Mouse (Mus musculus) embryonic facial prominence, embryonic 15.5 days (tissue): Measurements from ENCODE around the gene Tmprss2. TPM values are rescaled to one million over a fixed set of nuclear protein-coding genes. Genes with fewer than 3 reads are reported as not detected.
"Not testable (repeated sequence)": the region's sequence is repeated elsewhere in the genome, so short reads cannot be mapped to it uniquely, and the experiment has no call there.

ENCODE experiments used
- ATAC-seq: fragments of 200-750 bp; cut with Nextera tagmentation; 2 replicates; pipeline ENCODE4 v1.8.0; 2017; ENCODE audit warnings: low read depth, moderate TSS enrichment; ENCODE audit not compliant: insufficient number of reproducible peaks, low FRiP score, low TSS enrichment
- H3K27ac ChIP-seq: fragments of 300-500 bp; sonication (generic); replicated peaks from 2 replicates; pipeline ENCODE4 v1.5.1; 2015; ENCODE audit warnings: mild to moderate bottlenecking, inconsistent platforms
- H3K27me3 ChIP-seq: fragments of 300-500 bp; sonication (generic); 2 replicates; pipeline ENCODE4 v1.6.1; 2015; ENCODE audit warnings: inconsistent platforms
- H3K36me3 ChIP-seq: fragments of 300-500 bp; sonication (generic); 2 replicates; pipeline ENCODE4 v1.6.1; 2015; ENCODE audit warnings: mild to moderate bottlenecking, inconsistent platforms
- H3K4me1 ChIP-seq: fragments of 300-500 bp; sonication (generic); 2 replicates; pipeline ENCODE4 v1.6.1; 2015; ENCODE audit warnings: inconsistent platforms
- H3K4me2 ChIP-seq: fragments of 300-500 bp; sonication (generic); replicated peaks from 2 replicates; pipeline ENCODE4 v1.6.1; 2015; ENCODE audit warnings: mild to moderate bottlenecking, inconsistent platforms
- H3K4me3 ChIP-seq: fragments of 300-500 bp; sonication (generic); replicated peaks from 2 replicates; pipeline ENCODE4 v1.5.1; 2015; ENCODE audit warnings: mild to moderate bottlenecking, inconsistent platforms
- H3K9ac ChIP-seq: fragments of 300-500 bp; sonication (generic); 2 replicates; pipeline ENCODE4 v1.6.1; 2015; ENCODE audit warnings: inconsistent platforms
- H3K9me3 ChIP-seq: fragments of 300-500 bp; sonication (generic); replicated peaks from 2 replicates; pipeline ENCODE4 v1.6.1; 2016; ENCODE audit warnings: inconsistent platforms
- WGBS: fragments of 180-500 bp; shearing (Covaris S2); methylation state at CpG from one replicate; pipeline ENCODE4 v1.1.7; 2015; 5-methylcytosine and 5-hydroxymethylcytosine counted together
- polyA plus RNA-seq: library from polyadenylated mRNA; unstranded; fragments of >200 nt; fragmentation: Nextera tagmentation; extraction: Ambion mirVana; gene quantifications from 2 replicates; pipeline ENCODE4 v1.2.1, GENCODE M21; 2015

The Tmprss2 gene
- polyA plus RNA-seq, 1 experiment from 2014 or later = 4.7 TPM

DNA sequence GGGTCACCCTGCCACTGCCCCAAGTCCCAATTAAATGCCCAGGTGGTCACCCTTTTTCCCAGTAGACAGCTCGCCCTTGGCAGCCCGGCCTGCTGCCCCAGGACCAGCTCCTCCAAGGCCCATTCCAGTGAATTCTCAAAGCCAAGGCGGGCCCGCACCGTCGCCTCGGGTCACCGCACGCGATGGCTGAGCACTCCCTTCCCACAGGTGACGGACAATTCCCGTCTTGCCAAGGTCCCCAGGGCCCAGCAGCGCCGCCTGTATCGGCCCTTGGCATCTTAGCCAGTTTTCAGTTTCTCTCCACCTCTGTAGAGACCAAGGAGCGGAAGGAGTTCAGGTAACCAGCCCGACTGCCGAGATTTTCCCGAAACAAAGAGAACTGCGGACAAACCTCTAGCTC is 749 bp downstream of the Tmprss2 start:
- peak overlapping the region; percentile 38 for H3K4me3 ChIP-seq
- H3K27me3 ChIP-seq = peaks cover 40% of the 10 kb centered on the region
- H3K9me3 ChIP-seq = no peaks in the 10 kb centered on the region
- no peak overlapping the region for H3K27ac ChIP-seq
- no peak for ATAC-seq
- WGBS = 4% methylated on average over 20 of the region's 20 CpGs
- peaks cover 14% of the 10 kb centered on the region for H3K4me1 ChIP-seq
- no peaks in the 10 kb centered on the region for H3K36me3 ChIP-seq
- H3K9ac ChIP-seq = no peak overlapping the region
- peak overlapping the region; percentile 63 for H3K4me2 ChIP-seq

DNA sequence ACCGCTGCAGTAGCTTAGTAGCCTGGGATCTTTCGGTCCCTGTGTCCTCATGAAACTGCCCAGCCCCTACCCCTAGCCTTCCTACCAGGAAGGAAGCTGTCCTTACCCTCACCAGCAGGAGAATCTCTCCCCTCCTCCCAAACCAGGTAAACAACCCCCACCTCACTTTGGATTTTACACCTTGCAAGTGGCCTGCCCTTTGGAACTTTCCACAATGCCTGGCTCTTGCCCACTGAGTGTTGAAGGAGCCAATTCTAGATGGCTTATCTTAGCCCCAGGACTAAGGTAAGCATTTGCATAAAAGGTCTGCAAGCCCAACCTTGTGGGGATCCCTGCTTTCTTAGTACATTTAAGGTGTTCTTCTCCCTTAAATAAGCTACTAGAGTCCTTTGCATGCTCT is 1.3 kb downstream of the Tmprss2 start:
- no peak overlapping the region for H3K27ac ChIP-seq
- peaks cover 40% of the 10 kb centered on the region for H3K27me3 ChIP-seq
- H3K4me1 ChIP-seq = peaks cover 14% of the 10 kb centered on the region
- no peaks in the 10 kb centered on the region for H3K36me3 ChIP-seq
- H3K9me3 ChIP-seq = no peaks in the 10 kb centered on the region
- WGBS = 73% methylated on average over 2 of the region's 2 CpGs
- ATAC-seq = no peak
- H3K9ac ChIP-seq = no peak overlapping the region
- H3K4me3 ChIP-seq = no peak overlapping the region; the same call in 1 of the 2 replicates
- H3K4me2 ChIP-seq = no peak overlapping the region

DNA sequence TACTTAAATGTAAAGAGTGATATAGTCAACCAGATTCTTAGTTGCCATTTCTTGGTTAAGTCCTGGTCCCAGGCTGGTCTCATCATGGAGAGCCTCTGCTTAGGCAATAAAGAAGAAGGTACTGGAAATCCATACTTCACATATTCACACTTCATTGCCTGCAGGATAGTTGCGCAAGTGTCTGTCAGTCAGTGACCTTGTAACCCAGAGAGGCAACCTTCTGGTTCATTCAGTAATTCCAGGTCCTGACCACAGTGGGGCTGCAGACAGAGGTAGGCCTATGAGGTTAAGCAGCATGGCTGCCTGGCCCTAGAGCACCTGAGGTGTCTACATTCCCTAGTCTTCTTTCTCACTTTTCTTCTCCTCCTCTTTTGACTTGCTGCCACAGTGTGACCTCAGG is 3.0 kb downstream of the Tmprss2 start:
- no peak overlapping the region for H3K9ac ChIP-seq
- H3K4me2 ChIP-seq = no peak overlapping the region
- peaks cover 14% of the 10 kb centered on the region for H3K4me1 ChIP-seq
- H3K27me3 ChIP-seq = peaks cover 40% of the 10 kb centered on the region
- no peaks in the 10 kb centered on the region for H3K9me3 ChIP-seq
- ATAC-seq = no peak
- no peaks in the 10 kb centered on the region for H3K36me3 ChIP-seq
- H3K27ac ChIP-seq = no peak overlapping the region
- WGBS = 89% methylated on average over 1 of the region's 1 CpGs
- H3K4me3 ChIP-seq = no peak overlapping the region

DNA sequence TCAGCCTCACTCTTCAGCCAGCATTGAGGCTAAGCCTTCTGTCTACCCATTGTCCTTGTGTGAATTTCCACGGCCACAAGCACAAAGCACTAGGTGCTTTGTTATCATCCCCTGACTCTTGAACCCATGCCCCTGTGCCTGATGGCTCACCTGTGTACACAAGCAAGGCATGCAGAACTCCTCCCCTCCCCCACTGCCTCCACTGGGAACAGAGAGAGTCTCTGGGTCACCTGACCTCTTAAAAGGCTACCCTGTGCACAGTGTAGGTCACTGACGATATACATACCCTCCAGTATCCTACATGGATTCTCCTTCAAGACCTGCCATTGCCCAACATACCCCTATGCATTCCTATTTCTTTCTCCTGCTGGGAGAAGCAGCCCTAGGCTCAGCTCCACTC is 4.2 kb downstream of the Tmprss2 start:
- ATAC-seq = no peak
- Histone ChIP-seq H3K9me3 (no peaks in the 10 kb centered on the region), H3K4me1 (peaks cover 14% of the 10 kb centered on the region), H3K27ac (no peak overlapping the region), H3K4me3 (no peak overlapping the region), H3K27me3 (peaks cover 36% of the 10 kb centered on the region), H3K4me2 (no peak overlapping the region), H3K9ac (no peak overlapping the region), H3K36me3 (no peaks in the 10 kb centered on the region)
- WGBS = 66% methylated on average over 2 of the region's 2 CpGs

DNA sequence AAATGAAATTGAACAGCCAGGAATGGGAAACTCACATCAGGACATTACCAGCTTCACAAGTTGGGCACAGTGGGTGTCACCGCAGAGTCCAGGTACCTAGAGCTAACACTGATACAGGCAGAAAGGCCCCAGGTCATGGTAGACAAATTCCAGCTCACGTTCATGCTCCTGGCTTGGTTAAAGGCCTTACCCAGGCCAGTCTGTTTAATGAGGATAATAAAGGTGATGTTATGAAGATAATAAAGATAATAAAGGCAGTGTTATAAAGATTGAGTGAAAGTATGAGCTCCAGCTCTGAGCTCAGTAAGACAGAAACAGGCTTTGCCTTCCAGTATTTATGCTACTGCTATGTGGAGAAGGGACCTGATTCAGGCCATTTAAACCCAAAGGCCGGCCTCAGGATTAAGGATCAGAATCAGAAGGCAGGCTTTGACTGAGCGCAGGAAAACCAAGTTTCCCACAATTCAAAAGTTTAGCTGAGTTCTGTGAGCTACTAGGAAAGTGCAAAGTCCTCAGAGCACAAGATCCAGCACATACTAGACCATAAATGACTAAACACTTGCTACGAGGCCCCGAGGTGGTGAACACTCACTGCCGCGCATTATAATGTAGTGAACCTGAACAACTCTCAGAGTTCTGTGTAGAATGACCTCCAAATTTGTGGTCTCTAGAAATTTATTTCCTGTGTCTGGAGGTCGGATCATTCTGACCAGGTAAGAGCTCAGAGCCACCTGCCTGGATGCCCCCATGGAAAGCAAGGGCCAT is 4.9 kb downstream of the Tmprss2 start:
- Histone ChIP-seq H3K4me1 (peaks cover 12% of the 10 kb centered on the region), H3K27me3 (peaks cover 32% of the 10 kb centered on the region), H3K27ac (no peak overlapping the region), H3K4me3 (no peak overlapping the region), H3K9me3 (no peaks in the 10 kb centered on the region), H3K36me3 (no peaks in the 10 kb centered on the region), H3K9ac (no peak overlapping the region), H3K4me2 (no peak overlapping the region)
- whole genome bisulfite sequencing = 84% methylated on average over 9 of the region's 9 CpGs
- ATAC-seq = no peak

DNA sequence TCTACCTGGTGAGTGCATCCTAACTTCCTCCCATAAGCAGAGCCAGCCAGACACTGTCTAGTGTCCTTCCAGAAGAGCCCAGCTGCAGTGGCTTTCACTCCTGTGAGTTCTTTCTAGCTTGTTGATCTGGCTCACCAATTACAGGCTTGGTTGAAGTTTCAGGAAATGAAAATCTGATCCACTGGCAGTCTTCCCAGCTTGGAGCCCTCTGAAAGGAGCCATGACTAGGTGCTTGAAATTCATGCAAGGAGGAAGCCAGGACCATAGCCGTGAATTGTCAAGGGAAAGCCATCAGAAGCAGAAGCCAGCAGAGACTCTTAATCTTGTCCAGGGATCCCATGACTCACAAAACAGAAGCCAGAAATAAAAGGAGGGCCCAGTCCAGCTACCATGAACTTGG is 8.7 kb downstream of the Tmprss2 start:
- peak; percentile 24; the same call in 1 of the 2 replicates for ATAC-seq
- whole genome bisulfite sequencing = 58% methylated on average over 1 of the region's 1 CpGs

DNA sequence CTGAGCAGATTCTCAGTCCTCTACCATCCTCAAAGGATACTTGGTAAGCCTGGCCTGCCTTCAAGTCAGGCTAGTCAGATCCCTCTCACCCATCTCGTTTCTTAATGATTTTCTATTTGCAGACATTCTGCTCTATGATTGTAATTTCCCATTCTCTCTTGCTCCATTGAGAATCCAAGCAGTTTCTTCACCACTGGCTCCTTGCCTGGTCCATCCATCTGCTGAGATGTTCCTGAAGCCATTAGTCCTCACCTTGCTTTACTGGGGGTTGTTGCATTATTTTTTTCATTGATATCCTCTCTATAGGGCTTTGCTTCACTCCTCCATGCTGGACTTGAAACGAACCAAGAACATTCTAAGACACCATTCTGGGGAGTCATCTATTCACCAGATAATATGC is 10.4 kb downstream of the Tmprss2 start:
- 65% methylated on average over 2 of the region's 2 CpGs for WGBS
- Histone ChIP-seq H3K9ac (no peak overlapping the region), H3K27ac (no peak overlapping the region), H3K4me1 (no peaks in the 10 kb centered on the region), H3K27me3 (no peaks in the 10 kb centered on the region), H3K4me3 (no peak overlapping the region), H3K36me3 (no peaks in the 10 kb centered on the region), H3K4me2 (no peak overlapping the region), H3K9me3 (no peaks in the 10 kb centered on the region)
- ATAC-seq = no peak

More for the DNA sequence above, 8.7 kb downstream of the Tmprss2 start:
- Histone ChIP-seq H3K36me3 (no peaks in the 10 kb centered on the region), H3K9me3 (no peaks in the 10 kb centered on the region), H3K4me2 (no peak overlapping the region), H3K4me3 (no peak overlapping the region), H3K9ac (no peak overlapping the region), H3K27me3 (no peaks in the 10 kb centered on the region), H3K27ac (no peak overlapping the region), H3K4me1 (no peaks in the 10 kb centered on the region)

DNA sequence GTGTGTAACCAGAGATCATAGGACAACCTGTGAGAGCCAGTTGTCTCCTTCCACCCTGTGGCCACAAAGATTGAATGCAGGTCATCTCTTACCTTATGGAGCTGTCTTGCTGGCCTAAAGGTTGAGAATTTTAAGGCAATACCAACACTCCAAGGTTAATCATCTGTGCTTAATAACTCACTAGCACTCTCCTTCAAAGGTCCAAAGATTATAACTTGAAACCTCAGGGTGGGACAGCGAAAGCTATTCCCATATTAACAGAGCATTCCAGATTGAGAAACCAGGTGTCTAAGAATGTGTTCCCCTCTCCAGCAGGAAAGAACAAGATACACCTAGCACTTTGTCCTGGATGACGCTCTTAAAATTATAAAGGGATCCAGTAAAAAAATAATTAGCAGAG is 12.9 kb downstream of the Tmprss2 start:
- no peak for ATAC-seq
- Histone ChIP-seq H3K4me3 (no peak overlapping the region), H3K9ac (no peak overlapping the region), H3K4me1 (no peaks in the 10 kb centered on the region), H3K4me2 (no peak overlapping the region), H3K27ac (no peak overlapping the region), H3K9me3 (no peaks in the 10 kb centered on the region), H3K27me3 (no peaks in the 10 kb centered on the region), H3K36me3 (no peaks in the 10 kb centered on the region)
- WGBS = 86% methylated on average over 2 of the region's 2 CpGs

DNA sequence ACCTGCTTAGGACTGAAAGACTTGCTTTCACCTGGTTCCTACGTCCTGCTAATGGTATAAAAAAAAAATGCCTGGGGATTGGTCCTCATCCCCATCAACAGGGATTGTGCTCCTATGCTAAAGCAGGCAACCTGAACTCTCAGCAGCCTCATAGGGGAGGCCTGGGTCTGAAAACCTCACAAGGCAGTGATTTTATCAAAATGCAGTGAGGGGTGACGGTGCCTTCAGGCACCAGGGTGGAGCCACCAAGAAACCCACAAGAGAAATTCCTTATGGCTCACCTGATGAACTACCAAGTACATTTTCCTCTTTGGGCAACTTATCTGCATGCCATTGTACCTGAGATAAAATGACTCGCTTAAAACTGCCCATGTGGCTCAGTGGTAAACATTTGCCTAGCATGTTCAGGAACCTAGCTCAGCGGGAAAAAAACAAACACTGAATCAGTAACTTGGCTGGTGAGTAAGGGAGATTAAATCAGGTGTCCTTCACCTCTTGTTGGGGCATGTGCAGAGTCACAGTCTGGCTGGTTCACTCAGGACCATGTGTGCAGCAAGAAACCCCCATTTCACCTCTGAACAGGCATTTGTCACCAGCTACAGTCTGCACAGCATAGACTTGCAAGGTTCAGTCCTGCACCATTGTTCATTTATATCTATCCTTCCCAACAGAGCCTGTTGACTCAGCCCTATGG is 17.0 kb downstream of the Tmprss2 start:
- Histone ChIP-seq H3K36me3 (no peaks in the 10 kb centered on the region), H3K9me3 (no peaks in the 10 kb centered on the region), H3K4me3 (no peak overlapping the region), H3K9ac (no peak overlapping the region), H3K4me1 (no peaks in the 10 kb centered on the region), H3K4me2 (no peak overlapping the region), H3K27ac (no peak overlapping the region), H3K27me3 (no peaks in the 10 kb centered on the region)
- no peak for ATAC-seq
- WGBS = 51% methylated on average over 4 of the region's 4 CpGs

DNA sequence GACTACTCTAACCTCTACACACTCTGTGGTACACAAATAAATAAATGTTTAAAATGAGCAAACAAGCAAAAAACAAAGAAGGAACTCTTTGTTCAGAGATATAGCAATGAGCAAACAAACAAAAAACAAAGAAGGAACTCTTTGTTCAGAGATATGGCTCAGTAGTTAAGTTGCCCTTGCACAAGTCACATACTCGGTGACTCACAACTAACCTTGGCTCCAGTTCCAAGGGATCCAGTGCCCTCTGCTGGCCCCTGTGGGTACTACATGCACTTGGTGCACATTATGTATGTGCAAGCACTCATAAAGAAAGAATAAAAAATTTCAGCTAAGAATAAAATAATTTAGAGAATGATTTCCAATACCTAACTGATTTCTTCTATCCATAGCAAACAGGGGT is 17.9 kb downstream of the Tmprss2 start:
- Histone ChIP-seq H3K4me1 (no peaks in the 10 kb centered on the region), H3K27ac (no peak overlapping the region), H3K4me2 (no peak overlapping the region), H3K9me3 (no peaks in the 10 kb centered on the region), H3K27me3 (no peaks in the 10 kb centered on the region), H3K9ac (no peak overlapping the region), H3K36me3 (no peaks in the 10 kb centered on the region), H3K4me3 (no peak overlapping the region)
- 16% methylated on average over 1 of the region's 1 CpGs for WGBS
- ATAC-seq = no peak

DNA sequence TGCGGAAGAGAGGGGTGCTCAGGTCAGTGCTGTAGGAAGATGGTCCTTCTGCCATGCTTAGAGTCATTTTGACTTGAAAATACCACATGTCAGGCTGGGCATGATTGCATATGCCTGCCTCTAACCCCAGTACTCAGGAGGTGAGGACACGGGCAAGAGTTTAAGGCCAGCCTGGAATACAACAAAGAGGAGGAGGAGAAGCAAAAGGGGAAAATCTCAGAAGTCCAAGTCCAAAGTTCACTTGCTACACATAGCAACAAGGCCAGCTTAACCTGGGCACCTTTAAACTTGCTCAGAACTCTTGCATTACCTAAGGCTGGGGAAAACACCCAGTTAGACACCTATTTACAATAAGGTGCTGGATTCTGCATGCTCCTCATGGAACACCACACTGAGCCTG is 19.5 kb downstream of the Tmprss2 start:
- Histone ChIP-seq H3K4me1 (no peaks in the 10 kb centered on the region), H3K4me3 (no peak overlapping the region), H3K9ac (no peak overlapping the region), H3K4me2 (no peak overlapping the region), H3K36me3 (no peaks in the 10 kb centered on the region), H3K27ac (no peak overlapping the region), H3K27me3 (no peaks in the 10 kb centered on the region), H3K9me3 (no peaks in the 10 kb centered on the region)
- WGBS = 88% methylated on average over 2 of the region's 2 CpGs
- ATAC-seq = no peak

DNA sequence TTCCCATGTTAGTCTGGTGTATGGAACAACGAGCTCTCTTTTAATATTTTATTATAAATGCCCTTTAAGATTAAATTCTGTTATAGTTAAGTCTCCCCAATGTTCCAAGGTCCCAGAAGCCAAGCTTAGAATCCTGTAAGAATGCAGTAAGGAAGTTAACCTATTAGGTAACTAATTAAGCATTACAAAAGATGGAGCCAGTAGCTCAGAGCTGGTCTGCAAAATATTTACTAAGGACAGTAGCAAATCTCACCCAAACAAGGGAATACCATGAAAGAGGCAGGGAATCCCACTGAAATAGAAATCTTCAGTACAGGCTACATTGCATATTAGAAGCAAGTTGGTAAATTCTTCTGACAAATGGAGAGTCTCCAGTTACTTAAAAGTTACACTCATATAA is 28.1 kb downstream of the Tmprss2 start:
- H3K27me3 ChIP-seq, H3K9ac ChIP-seq, H3K27ac ChIP-seq, H3K4me1 ChIP-seq, ATAC-seq, H3K9me3 ChIP-seq, H3K4me2 ChIP-seq, H3K4me3 ChIP-seq, H3K36me3 ChIP-seq: not testable (repeated sequence)
- WGBS = 81% methylated on average over 1 of the region's 1 CpGs
